Mouse (Mus musculus): Measurements from ENCODE around the gene Supt6. TPM values are rescaled to one million over a fixed set of nuclear protein-coding genes. Genes with fewer than 3 reads are reported as not detected.
"Not testable (repeated sequence)": the region's sequence is repeated elsewhere in the genome, so short reads cannot be mapped to it uniquely, and the experiment has no call there.

Supt6 gene
- polyA plus RNA-seq, 2 experiments: 7.4 to 8.4 TPM

GRCm38 (mm10) chr11:78278853-78279252, 33.1 kb upstream of the Supt6 start:
- Histone ChIP-seq H3K4me3 (ENCODE audit: insufficient read depth in 1 of 2, low read depth in 2 of 2, low read length in 2 of 2) (no peak overlapping the region), H3K9me3 (ENCODE audit: control insufficient read depth, low read length) (no peaks in the 10 kb centered on the region), H3K27me3 (ENCODE audit: control insufficient read depth, insufficient read depth, low read length) (no peaks in the 10 kb centered on the region), H3K36me3 (replicated peaks; ENCODE audit: control insufficient read depth, insufficient read depth, low read depth) (peaks cover 77% of the 10 kb centered on the region), H3K9ac (replicated peaks) (no peak overlapping the region), H3K27ac (no peak overlapping the region), H3K4me1 (replicated peaks; ENCODE audit: control insufficient read depth in 2 of 2, insufficient read depth in 2 of 2, low read length in 1 of 2) (no peaks in the 10 kb centered on the region), H3K4me2 (ENCODE audit: low read depth) (no peak overlapping the region)
- ATAC-seq (ENCODE audit: insufficient read depth): no peak
- WGBS (ENCODE audit: insufficient replicate concordance): 81% methylated on average over 7 of the region's 7 CpGs
- DNase-seq (ENCODE audit: low read depth in 3 of 3, low spot score in 3 of 3): no peak
- TF ChIP-seq EP300 (IDR thresholded peaks at IDR 0.05; ENCODE audit: low read depth) (no peak), CTCF (IDR thresholded peaks at IDR 0.05; ENCODE audit: low read depth) (no peak)

- H3K4me2 ChIP-seq (ENCODE audit: low read depth); H3K4me3 ChIP-seq (ENCODE audit: insufficient read depth in 1 of 2, low read depth in 2 of 2, low read length in 2 of 2); H3K27me3 ChIP-seq (ENCODE audit: control insufficient read depth, insufficient read depth, low read length); ATAC-seq (ENCODE audit: insufficient read depth); H3K4me1 ChIP-seq (replicated peaks; ENCODE audit: control insufficient read depth in 2 of 2, insufficient read depth in 2 of 2, low read length in 1 of 2); H3K27ac ChIP-seq; H3K9ac ChIP-seq (replicated peaks); H3K9me3 ChIP-seq (ENCODE audit: control insufficient read depth, low read length); DNase-seq (ENCODE audit: low read depth in 3 of 3, low spot score in 3 of 3): not testable (repeated sequence)
- peak; percentile 50 for TF ChIP-seq CTCF (IDR thresholded peaks at IDR 0.05; ENCODE audit: low read depth)
- 87% methylated on average over 4 of the region's 4 CpGs for WGBS (ENCODE audit: insufficient replicate concordance)
- H3K36me3 ChIP-seq (replicated peaks; ENCODE audit: control insufficient read depth, insufficient read depth, low read depth): peaks cover 88% of the 10 kb centered on the region
Measured at GRCm38 (mm10) chr11:78276169-78276568, 30.4 kb upstream of the Supt6 start.

- 95% methylated on average over 1 of the region's 1 CpGs for WGBS (ENCODE audit: insufficient replicate concordance)
- no peak for DNase-seq (ENCODE audit: low read depth in 3 of 3, low spot score in 3 of 3)
- Histone ChIP-seq H3K27ac (no peak overlapping the region), H3K9me3 (ENCODE audit: control insufficient read depth, low read length) (no peaks in the 10 kb centered on the region), H3K4me2 (ENCODE audit: low read depth) (no peak overlapping the region), H3K9ac (replicated peaks) (no peak overlapping the region), H3K4me3 (ENCODE audit: insufficient read depth in 1 of 2, low read depth in 2 of 2, low read length in 2 of 2) (no peak overlapping the region), H3K27me3 (ENCODE audit: control insufficient read depth, insufficient read depth, low read length) (no peaks in the 10 kb centered on the region), H3K36me3 (replicated peaks; ENCODE audit: control insufficient read depth, insufficient read depth, low read depth) (peaks cover 86% of the 10 kb centered on the region), H3K4me1 (replicated peaks; ENCODE audit: control insufficient read depth in 2 of 2, insufficient read depth in 2 of 2, low read length in 1 of 2) (no peaks in the 10 kb centered on the region)
- ATAC-seq (ENCODE audit: insufficient read depth): no peak
- TF ChIP-seq CTCF (IDR thresholded peaks at IDR 0.05; ENCODE audit: low read depth): no peak
- no peak for TF ChIP-seq EP300 (IDR thresholded peaks at IDR 0.05; ENCODE audit: low read depth)
Measured at GRCm38 (mm10) chr11:78275596-78275995, 29.8 kb upstream of the Supt6 start.

- no peak overlapping the region for H3K4me2 ChIP-seq (ENCODE audit: low read depth)
- H3K36me3 ChIP-seq (replicated peaks; ENCODE audit: control insufficient read depth, insufficient read depth, low read depth): peaks cover 84% of the 10 kb centered on the region
- no peaks in the 10 kb centered on the region for H3K4me1 ChIP-seq (replicated peaks; ENCODE audit: control insufficient read depth in 2 of 2, insufficient read depth in 2 of 2, low read length in 1 of 2)
- H3K27me3 ChIP-seq (ENCODE audit: control insufficient read depth, insufficient read depth, low read length): no peaks in the 10 kb centered on the region
- DNase-seq (ENCODE audit: low read depth in 3 of 3, low spot score in 3 of 3) (no peak), ATAC-seq (ENCODE audit: insufficient read depth) (no peak)
- TF ChIP-seq CTCF (IDR thresholded peaks at IDR 0.05; ENCODE audit: low read depth) (no peak), EP300 (IDR thresholded peaks at IDR 0.05; ENCODE audit: low read depth) (no peak)
- H3K9ac ChIP-seq (replicated peaks): no peak overlapping the region
- no peak overlapping the region for H3K4me3 ChIP-seq (ENCODE audit: insufficient read depth in 1 of 2, low read depth in 2 of 2, low read length in 2 of 2)
- WGBS (ENCODE audit: insufficient replicate concordance): 83% methylated on average over 13 of the region's 13 CpGs
- H3K9me3 ChIP-seq (ENCODE audit: control insufficient read depth, low read length): no peaks in the 10 kb centered on the region
- H3K27ac ChIP-seq: no peak overlapping the region
Measured at GRCm38 (mm10) chr11:78271986-78272385, 26.2 kb upstream of the Supt6 start.

- no peak for TF ChIP-seq CTCF (IDR thresholded peaks at IDR 0.05; ENCODE audit: low read depth)
- TF ChIP-seq EP300 (IDR thresholded peaks at IDR 0.05; ENCODE audit: low read depth): no peak
- DNase-seq (ENCODE audit: low read depth in 3 of 3, low spot score in 3 of 3) (no peak), ATAC-seq (ENCODE audit: insufficient read depth) (no peak)
- Histone ChIP-seq H3K9me3 (ENCODE audit: control insufficient read depth, low read length) (no peaks in the 10 kb centered on the region), H3K27ac (no peak overlapping the region), H3K36me3 (replicated peaks; ENCODE audit: control insufficient read depth, insufficient read depth, low read depth) (peaks cover 60% of the 10 kb centered on the region), H3K4me1 (replicated peaks; ENCODE audit: control insufficient read depth in 2 of 2, insufficient read depth in 2 of 2, low read length in 1 of 2) (peaks cover 0 to 4% of the 10 kb centered on the region in 2 experiments; a peak in 1 of 4 replicates), H3K27me3 (ENCODE audit: control insufficient read depth, insufficient read depth, low read length) (no peaks in the 10 kb centered on the region), H3K4me2 (ENCODE audit: low read depth) (no peak overlapping the region), H3K4me3 (ENCODE audit: insufficient read depth in 1 of 2, low read depth in 2 of 2, low read length in 2 of 2) (no peak overlapping the region), H3K9ac (replicated peaks) (no peak overlapping the region)
- 83% methylated on average over 6 of the region's 6 CpGs for WGBS (ENCODE audit: insufficient replicate concordance)
Measured at GRCm38 (mm10) chr11:78265571-78265970, 19.8 kb upstream of the Supt6 start.

Measured in liver, embryonic 14.5 days (tissue).